Mouse (Mus musculus): ENCODE data around the gene Hist1h4j. TPM values are rescaled to one million over a fixed set of nuclear protein-coding genes. Genes with fewer than 3 reads are reported as not detected.
A peak's percentile ranks its signal among the peaks of the same experiment; 100 is the strongest.
"Not testable (repeated sequence)": the region's sequence is repeated elsewhere in the genome, so short reads cannot be mapped to it uniquely, and the experiment has no call there.

Gene Hist1h4j
- 0.33 and 0.64 TPM in 2 replicates for polyA plus RNA-seq (2014; fragmentation: Nextera tagmentation; extraction: Ambion mirVana)

DNA sequence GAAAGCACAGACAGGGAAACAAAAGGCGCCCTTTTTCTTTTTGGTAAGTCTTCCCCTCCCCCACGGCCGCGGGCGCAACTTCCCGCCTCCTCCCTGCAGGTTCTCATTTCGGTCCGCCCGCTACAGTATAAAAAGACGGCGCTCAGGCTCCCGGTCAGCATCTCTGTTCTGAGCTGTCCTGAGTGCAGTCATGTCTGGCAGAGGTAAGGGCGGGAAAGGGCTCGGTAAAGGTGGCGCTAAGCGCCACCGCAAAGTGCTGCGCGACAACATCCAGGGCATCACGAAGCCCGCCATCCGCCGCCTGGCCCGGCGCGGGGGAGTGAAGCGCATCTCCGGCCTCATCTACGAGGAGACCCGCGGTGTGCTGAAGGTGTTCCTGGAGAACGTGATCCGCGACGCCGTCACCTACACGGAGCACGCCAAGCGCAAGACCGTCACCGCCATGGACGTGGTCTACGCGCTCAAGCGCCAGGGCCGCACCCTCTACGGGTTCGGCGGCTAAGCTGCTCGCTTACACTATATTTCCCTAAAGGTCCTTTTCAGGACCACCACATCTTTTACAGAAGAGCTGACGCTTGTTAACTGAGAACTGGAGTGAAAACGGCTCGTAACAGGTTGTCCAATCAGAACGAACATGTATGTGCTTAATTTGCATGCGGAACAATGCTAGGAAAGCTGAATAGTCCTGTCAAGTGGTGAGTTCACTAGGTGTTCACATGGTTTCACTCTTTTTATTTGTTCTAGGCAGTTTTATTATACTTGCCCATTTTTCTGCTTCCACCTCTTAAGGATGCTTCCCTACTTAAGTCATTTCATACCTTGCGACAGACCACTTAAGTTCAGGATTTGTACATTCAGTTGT is at the start of gene Hist1h4j:
TSS of gene Hist1h4j (plus strand) at position 159 of the 862 bp plus-strand sequence.
- H3K4me1 ChIP-seq (replicated peaks; ENCODE audit: control insufficient read depth, insufficient read depth, low read length), result peaks cover 22% of the 10 kb centered on the region
- WGBS, result under 1% methylated on average over 42 of the region's 56 CpGs

DNA sequence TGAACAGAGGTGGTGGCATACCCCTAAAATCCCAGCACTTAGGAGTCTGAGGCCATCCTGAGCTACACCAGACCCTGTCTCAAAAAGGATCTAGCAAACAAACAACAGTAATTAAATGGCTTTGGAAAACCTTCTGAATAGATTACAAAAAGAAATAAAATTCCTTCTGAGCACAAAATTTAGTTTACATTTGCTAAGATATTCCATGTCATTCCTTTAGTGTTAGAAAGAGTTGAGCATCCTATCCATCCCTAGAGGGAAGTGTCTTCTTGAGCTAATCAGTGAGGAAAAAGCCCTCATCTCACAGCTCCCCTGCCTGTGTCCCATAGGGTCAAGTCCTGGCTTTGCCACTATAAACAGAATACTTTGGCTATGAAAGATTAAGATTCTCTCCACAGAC is 37.1 kb upstream of the Hist1h4j start, which contains the start of gene Olfr1359:
TSS of gene Olfr1359 (plus strand) at position 301 of the 400 bp plus-strand sequence.
- no peaks in the 10 kb centered on the region for H3K9me3 ChIP-seq (ENCODE audit: control insufficient read depth, low read length)
- H3K4me2 ChIP-seq (replicated peaks), result no peak within 1 kb of the TSS
- no peaks in the 10 kb centered on the region for H3K27me3 ChIP-seq (ENCODE audit: control insufficient read depth, insufficient read depth, low read length)
- no peak within 1 kb of the TSS for H3K9ac ChIP-seq
- no peak within 1 kb of the TSS for H3K4me3 ChIP-seq (replicated peaks; ENCODE audit: low read length)
- no peaks in the 10 kb centered on the region for H3K36me3 ChIP-seq (replicated peaks; ENCODE audit: control insufficient read depth, insufficient read depth)
- no peaks in the 10 kb centered on the region for H3K4me1 ChIP-seq (replicated peaks; ENCODE audit: control insufficient read depth, insufficient read depth, low read length)
- DNase-seq (ENCODE audit: low spot score), result no peak
- H3K27ac ChIP-seq, result no peak within 1 kb of the TSS
- no peak for ATAC-seq (ENCODE audit: low FRiP score)

More for the DNA sequence above, at the start of gene Hist1h4j:
- peak within 1 kb of the TSS; percentile 88 for H3K4me2 ChIP-seq (replicated peaks)
- peak within 1 kb of the TSS; percentile 76 for H3K9ac ChIP-seq
- ATAC-seq (ENCODE audit: low FRiP score) (peak; percentile 92), DNase-seq (ENCODE audit: low spot score) (peak; percentile 92)
- not testable (repeated sequence) for H3K27me3 ChIP-seq (ENCODE audit: control insufficient read depth, insufficient read depth, low read length); H3K36me3 ChIP-seq (replicated peaks; ENCODE audit: control insufficient read depth, insufficient read depth); H3K9me3 ChIP-seq (ENCODE audit: control insufficient read depth, low read length)
- peak within 1 kb of the TSS; percentile 99 for H3K27ac ChIP-seq
- peak within 1 kb of the TSS; percentile 43 for H3K4me3 ChIP-seq (replicated peaks; ENCODE audit: low read length)

DNA sequence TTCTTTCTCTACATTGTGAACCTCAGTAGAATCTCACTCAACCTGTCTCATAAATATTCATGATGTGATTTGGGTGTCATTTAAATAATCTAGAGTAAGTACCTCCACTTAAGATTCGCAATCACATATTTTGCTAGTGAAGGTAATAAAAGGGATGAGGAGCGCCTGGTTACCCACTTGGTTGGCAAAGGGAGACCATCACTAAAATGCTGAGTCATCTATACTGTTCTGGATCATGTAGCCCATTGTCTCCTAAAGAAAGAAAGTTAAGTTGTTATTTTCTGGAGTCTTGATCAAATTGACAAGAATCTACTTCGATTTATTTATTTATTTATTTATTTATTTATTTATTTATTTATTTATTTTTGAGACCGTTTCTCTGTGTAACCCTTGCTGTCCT is 28.2 kb upstream of the Hist1h4j start:
- Histone ChIP-seq H3K27ac (no peak overlapping the region), H3K4me2 (replicated peaks) (no peak overlapping the region), H3K4me3 (replicated peaks; ENCODE audit: low read length) (no peak overlapping the region), H3K9me3 (ENCODE audit: control insufficient read depth, low read length) (no peaks in the 10 kb centered on the region), H3K4me1 (replicated peaks; ENCODE audit: control insufficient read depth, insufficient read depth, low read length) (no peaks in the 10 kb centered on the region), H3K9ac (no peak overlapping the region), H3K27me3 (ENCODE audit: control insufficient read depth, insufficient read depth, low read length) (no peaks in the 10 kb centered on the region), H3K36me3 (replicated peaks; ENCODE audit: control insufficient read depth, insufficient read depth) (no peaks in the 10 kb centered on the region)
- DNase-seq (ENCODE audit: low spot score) (no peak), ATAC-seq (ENCODE audit: low FRiP score) (no peak)
- 73% methylated on average over 4 of the region's 4 CpGs for WGBS

DNA sequence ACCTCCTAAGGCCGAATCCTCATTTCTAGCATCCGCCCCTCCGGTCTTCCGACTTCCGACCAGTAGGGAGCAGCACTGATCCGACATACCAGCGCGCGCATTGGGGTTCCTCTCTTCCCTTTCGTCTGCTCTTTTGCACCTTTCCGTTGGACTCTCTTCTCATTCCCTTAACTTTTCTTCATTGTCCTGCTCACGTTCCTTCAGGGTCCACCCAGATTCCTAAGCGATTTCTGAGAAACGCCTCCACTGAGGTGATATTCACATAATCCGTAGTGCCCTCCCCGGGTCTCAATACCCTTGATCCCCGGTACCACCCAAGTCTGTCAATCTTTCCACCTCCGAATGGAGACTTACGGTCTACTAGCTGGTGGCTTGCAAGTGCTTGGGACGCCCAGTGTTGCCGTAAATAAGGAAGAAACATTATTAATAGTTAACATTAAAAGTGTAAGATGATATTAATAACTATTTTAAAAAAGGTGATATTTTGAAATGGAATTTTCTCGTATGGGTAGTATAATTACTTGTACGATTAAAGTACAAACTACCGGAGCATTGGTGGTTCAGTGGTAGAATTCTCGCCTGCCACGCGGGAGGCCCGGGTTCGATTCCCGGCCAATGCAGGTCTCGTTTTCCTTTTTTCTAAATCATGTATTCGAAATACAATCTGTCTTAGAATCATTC is 24.7 kb upstream of the Hist1h4j start:
- Histone ChIP-seq H3K27me3 (ENCODE audit: control insufficient read depth, insufficient read depth, low read length) (no peaks in the 10 kb centered on the region), H3K4me1 (replicated peaks; ENCODE audit: control insufficient read depth, insufficient read depth, low read length) (peaks cover 3% of the 10 kb centered on the region), H3K4me2 (replicated peaks) (peak overlapping the region; percentile 67), H3K27ac (peak overlapping the region; percentile 80), H3K9ac (peak overlapping the region; percentile 72), H3K36me3 (replicated peaks; ENCODE audit: control insufficient read depth, insufficient read depth) (no peaks in the 10 kb centered on the region), H3K9me3 (ENCODE audit: control insufficient read depth, low read length) (no peaks in the 10 kb centered on the region), H3K4me3 (replicated peaks; ENCODE audit: low read length) (peak overlapping the region; percentile 71)
- ATAC-seq (ENCODE audit: low FRiP score) (peak; percentile 86), DNase-seq (ENCODE audit: low spot score) (peak; percentile 89)
- under 1% methylated on average over 32 of the region's 32 CpGs for WGBS

DNA sequence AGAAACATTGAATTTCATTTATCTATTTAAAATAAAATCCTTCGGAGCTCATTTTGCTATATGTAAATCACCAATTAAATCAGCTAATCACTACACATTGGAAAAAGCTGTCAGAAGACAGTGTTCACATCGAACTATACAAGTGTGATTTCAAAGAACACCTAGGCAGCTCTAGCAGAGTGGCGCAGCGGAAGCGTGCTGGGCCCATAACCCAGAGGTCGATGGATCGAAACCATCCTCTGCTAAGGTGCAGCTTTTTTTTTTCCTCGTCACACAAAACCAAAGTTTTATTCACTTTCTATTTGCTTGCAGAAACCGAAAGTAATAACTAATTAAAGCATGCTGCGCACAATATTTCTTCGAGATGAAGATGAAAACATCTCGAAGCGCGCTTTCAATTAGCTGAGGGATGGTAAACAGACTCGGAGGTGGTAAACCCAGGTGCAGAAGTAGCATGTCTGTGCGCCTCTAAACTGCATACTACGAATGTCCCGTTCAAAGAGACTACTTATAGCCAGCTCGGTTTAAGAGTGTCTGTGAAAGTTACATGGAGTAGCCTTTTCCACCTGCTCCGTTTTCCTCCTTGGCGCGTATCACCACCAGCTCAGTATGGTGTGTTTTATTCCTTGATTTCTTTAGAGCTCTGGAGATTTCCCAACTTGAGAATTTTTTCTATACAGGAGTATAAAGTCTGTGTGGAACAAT is 23.9 kb upstream of the Hist1h4j start:
- peak overlapping the region; percentile 67 for H3K4me2 ChIP-seq (replicated peaks)
- WGBS, result 3% methylated on average over 22 of the region's 22 CpGs
- ATAC-seq (ENCODE audit: low FRiP score), result peak; percentile 85
- H3K9ac ChIP-seq, result peak overlapping the region; percentile 47
- no peaks in the 10 kb centered on the region for H3K9me3 ChIP-seq (ENCODE audit: control insufficient read depth, low read length)
- H3K4me1 ChIP-seq (replicated peaks; ENCODE audit: control insufficient read depth, insufficient read depth, low read length), result peaks cover 8% of the 10 kb centered on the region
- H3K36me3 ChIP-seq (replicated peaks; ENCODE audit: control insufficient read depth, insufficient read depth), result no peaks in the 10 kb centered on the region
- peak overlapping the region; percentile 71 for H3K4me3 ChIP-seq (replicated peaks; ENCODE audit: low read length)
- no peaks in the 10 kb centered on the region for H3K27me3 ChIP-seq (ENCODE audit: control insufficient read depth, insufficient read depth, low read length)
- no peak overlapping the region for H3K27ac ChIP-seq
- DNase-seq (ENCODE audit: low spot score), result peak; percentile 97

DNA sequence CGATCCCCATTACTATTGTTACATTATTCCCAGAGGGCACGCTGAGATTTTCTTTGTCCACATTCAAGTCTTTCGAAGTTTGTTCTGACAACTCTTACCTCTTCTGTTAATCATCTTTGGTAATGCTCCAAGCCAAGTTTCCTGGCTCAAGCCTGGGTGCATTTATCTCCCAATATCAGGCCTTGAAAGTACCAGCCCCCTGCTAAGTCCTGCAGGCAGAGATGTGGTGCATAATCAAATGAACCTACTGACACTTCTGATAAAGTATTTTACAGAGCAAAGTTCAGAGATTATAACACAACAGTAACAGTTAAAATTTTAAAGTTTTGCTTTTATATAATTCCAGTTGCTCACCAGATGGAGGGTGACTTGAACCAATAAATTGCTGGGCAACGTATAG is 23.2 kb upstream of the Hist1h4j start:
- ATAC-seq (ENCODE audit: low FRiP score) (no peak), DNase-seq (ENCODE audit: low spot score) (no peak)
- H3K27ac ChIP-seq, result no peak overlapping the region
- no peaks in the 10 kb centered on the region for H3K27me3 ChIP-seq (ENCODE audit: control insufficient read depth, insufficient read depth, low read length)
- WGBS, result 18% methylated on average over 4 of the region's 4 CpGs
- peak overlapping the region; percentile 71 for H3K4me3 ChIP-seq (replicated peaks; ENCODE audit: low read length)
- peaks cover 8% of the 10 kb centered on the region for H3K4me1 ChIP-seq (replicated peaks; ENCODE audit: control insufficient read depth, insufficient read depth, low read length)
- H3K9me3 ChIP-seq (ENCODE audit: control insufficient read depth, low read length), result no peaks in the 10 kb centered on the region
- peak overlapping the region; percentile 47 for H3K9ac ChIP-seq
- H3K36me3 ChIP-seq (replicated peaks; ENCODE audit: control insufficient read depth, insufficient read depth), result no peaks in the 10 kb centered on the region
- H3K4me2 ChIP-seq (replicated peaks), result peak overlapping the region; percentile 67

DNA sequence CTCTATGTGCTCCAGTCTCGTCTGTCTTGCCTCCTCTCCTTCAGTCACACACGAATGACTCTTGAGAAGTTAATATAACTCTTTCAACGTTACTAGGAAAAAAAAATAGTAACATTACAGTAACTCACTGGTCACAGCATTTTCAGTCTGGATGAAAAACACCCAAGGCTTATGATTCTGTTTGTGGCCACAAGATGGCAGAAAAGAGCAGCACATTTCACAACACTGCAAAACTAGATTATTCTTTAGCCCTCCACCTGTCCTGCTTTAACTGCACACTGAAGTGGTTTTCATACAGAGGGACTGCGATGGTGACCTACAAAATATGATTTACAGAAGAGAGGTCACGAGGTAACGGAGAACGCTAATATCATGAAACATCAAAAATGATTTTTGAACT is 20.1 kb upstream of the Hist1h4j start:
- WGBS, result 2% methylated on average over 7 of the region's 7 CpGs
- peak overlapping the region; percentile 84 for H3K4me2 ChIP-seq (replicated peaks)
- no peaks in the 10 kb centered on the region for H3K27me3 ChIP-seq (ENCODE audit: control insufficient read depth, insufficient read depth, low read length)
- peaks cover 25% of the 10 kb centered on the region for H3K4me1 ChIP-seq (replicated peaks; ENCODE audit: control insufficient read depth, insufficient read depth, low read length)
- H3K27ac ChIP-seq, result peak overlapping the region; percentile 68; the same call in 1 of the 2 replicates
- peak; percentile 84 for DNase-seq (ENCODE audit: low spot score)
- ATAC-seq (ENCODE audit: low FRiP score), result no peak
- no peaks in the 10 kb centered on the region for H3K9me3 ChIP-seq (ENCODE audit: control insufficient read depth, low read length)
- H3K4me3 ChIP-seq (replicated peaks; ENCODE audit: low read length), result peak overlapping the region; percentile 32
- 0 out of 2 replicates have a peak overlapping the region, but pooled peaks have one; percentile 50 for H3K9ac ChIP-seq
- no peaks in the 10 kb centered on the region for H3K36me3 ChIP-seq (replicated peaks; ENCODE audit: control insufficient read depth, insufficient read depth)

DNA sequence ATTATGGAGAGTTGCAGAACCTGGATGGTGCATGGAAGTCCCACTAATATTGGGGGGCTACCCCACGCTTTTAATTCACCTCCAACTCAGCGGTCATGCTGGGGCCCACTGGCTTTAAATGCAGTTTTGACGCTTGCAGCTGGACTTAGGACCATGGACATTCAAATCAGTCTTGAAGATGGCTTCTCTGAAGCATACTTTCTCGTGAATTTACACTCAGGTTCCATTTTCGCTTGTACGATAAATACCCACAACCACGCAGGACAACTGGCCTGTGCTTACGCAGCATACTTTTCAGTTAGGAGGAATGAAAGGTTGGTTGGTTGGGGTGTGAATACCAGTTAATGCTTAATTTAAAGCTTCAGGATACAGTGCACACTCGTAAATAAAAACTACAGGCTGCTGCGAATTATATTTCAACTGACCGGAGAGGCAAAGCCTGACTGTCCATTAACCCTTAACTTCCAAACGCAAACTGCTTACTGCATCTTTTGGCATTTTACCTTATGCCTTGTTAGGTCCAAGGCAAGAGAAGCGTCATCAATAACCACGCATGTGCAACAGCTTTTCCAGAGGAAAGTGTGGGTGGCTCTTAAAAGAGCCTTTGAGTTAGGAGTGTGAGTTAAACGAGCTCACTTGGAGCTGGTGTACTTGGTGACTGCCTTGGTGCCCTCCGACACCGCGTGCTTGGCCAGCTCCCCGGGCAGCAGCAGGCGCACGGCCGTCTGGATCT is 19.6 kb upstream of the Hist1h4j start:
- no peak for ATAC-seq (ENCODE audit: low FRiP score)

More for the DNA sequence above, 19.6 kb upstream of the Hist1h4j start:
- peak overlapping the region; percentile 68 for H3K27ac ChIP-seq
- peak overlapping the region; percentile 84 for H3K4me2 ChIP-seq (replicated peaks)
- no peaks in the 10 kb centered on the region for H3K36me3 ChIP-seq (replicated peaks; ENCODE audit: control insufficient read depth, insufficient read depth)
- WGBS, result under 1% methylated on average over 19 of the region's 22 CpGs
- H3K4me3 ChIP-seq (replicated peaks; ENCODE audit: low read length), result peak overlapping the region; percentile 32
- peaks cover 25% of the 10 kb centered on the region for H3K4me1 ChIP-seq (replicated peaks; ENCODE audit: control insufficient read depth, insufficient read depth, low read length)
- peak overlapping the region; percentile 50 for H3K9ac ChIP-seq
- no peaks in the 10 kb centered on the region for H3K27me3 ChIP-seq (ENCODE audit: control insufficient read depth, insufficient read depth, low read length)
- H3K9me3 ChIP-seq (ENCODE audit: control insufficient read depth, low read length), result no peaks in the 10 kb centered on the region
- DNase-seq (ENCODE audit: low spot score), result no peak
